Mouse (Mus musculus): ENCODE data around the gene Ncbp2.
"Not testable (repeated sequence)": the region's sequence is repeated elsewhere in the genome, so short reads cannot be mapped to it uniquely, and the experiment has no call there.

The Ncbp2 gene

DNA sequence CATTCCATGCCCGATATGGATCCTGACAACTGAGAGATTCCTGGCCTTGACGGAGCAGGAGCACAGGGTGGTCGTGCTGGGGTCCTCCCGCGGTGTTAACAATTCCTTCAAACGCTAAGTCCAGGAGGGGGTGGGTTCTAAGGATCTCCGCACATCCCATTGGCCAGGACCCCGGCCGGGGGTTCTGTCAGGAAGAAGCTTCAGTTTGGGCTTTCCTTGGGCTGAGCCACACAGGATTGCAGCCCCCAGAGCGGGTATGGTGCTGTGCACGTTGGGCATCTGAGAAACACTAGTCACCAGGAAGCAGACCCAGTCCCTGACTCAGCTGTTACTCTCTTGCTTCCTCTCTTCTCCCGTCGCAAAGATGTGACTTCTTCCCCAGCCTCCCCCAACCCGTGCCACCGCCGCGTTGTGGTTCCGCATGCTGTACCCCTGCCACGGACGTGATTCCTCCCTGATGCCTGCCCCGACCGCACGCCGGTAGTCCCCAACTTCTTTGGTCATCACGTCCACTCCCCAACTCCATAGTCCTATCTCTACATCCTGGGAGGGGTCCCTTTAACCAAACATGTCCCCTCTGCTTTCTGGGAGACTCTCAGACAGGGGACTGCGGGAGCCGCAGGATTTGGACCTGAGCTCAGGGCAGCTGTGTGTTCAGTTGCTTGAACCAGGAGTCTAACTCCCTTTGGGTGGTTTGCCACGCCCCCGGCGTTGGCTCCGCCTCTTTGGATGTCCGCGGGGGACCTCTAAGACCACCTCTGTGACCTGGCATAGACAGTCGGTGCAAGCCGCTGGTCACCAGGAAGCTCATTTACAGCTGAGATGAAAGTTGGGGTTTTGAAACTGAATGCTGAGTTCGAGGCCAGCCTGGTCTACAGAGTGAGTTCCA lies 13.0 kb upstream of the Ncbp2 start:
- no peak for DNase-seq

DNA sequence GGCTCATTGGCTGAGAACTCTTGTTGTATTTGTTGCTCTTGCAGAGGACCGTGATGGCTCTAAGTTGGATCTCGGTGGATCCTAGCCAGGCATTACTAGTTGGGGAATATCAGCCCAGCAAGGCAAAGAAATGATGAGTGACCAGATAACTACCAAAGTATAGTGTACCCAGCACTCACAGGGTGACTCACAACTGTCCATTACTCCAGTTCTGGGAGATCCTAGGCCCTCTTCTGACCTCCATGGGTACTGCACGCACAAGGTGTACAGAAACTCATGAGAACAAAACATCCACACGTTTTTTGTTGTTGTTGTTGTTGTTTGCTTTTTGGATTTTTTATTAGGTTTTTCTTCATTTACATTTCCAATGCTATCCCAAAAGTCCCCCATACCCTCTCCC lies 11.7 kb upstream of the Ncbp2 start:
- DNase-seq = no peak

DNA sequence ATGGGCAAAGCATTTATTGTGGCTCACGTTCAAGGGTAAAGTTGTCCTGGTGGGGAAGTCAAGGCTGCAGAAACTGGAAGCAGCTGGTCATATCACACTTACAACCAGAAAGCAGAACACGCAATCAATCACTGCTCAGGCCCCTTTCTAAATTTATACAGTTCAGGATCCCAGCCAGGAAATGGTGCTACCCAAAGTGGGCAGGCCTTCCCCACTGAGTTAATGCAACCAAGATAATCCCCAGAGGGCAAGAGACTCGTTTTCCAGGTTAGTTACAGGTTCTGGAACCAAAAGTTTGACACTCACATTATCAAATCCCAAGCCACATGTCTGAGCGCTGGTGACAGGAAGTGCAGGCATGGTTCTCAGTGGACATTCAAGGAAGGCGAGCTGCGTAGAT lies 9.5 kb upstream of the Ncbp2 start:
- DNase-seq = no peak

DNA sequence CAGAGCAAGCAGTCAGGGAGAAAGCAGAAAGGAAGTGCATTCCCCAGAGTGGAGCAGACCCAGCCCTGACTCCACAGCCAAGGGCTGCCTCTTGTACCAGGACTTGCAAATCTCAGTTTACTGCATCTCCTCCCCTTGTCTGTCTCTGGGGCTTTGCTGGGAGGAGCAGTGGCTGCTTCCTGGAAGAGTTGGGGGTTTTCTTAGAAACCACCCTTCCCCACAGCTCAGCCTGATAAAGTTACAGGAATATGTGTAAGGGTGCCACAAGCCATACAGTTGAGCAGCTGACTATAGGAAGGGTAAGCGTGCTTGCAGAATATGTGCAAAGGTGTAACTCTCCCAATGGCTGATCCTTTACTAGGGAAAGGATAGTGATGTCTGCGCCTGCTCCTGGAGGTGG lies 7.7 kb upstream of the Ncbp2 start:
- no peak for DNase-seq

DNA sequence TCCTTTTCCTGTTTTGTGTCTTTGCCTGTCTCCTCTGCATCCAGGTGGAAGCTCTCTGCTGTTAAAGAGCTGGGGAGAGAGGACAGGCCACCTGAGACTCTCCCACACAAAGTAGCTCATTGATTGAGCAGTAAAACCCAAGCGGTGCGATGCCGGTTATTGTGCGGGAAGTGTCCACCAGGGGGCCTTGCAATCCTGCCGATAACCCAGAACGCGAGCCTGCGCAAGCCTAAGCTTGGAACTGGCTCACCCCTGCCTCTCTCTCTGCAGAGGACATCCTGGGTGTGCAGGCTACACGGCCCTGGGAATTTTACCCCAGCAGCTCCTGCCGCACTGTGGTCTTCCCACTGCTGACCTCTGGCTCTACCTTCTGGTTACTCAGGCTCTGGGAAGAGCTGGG lies 4.3 kb upstream of the Ncbp2 start:
- peak; percentile 74 for DNase-seq

DNA sequence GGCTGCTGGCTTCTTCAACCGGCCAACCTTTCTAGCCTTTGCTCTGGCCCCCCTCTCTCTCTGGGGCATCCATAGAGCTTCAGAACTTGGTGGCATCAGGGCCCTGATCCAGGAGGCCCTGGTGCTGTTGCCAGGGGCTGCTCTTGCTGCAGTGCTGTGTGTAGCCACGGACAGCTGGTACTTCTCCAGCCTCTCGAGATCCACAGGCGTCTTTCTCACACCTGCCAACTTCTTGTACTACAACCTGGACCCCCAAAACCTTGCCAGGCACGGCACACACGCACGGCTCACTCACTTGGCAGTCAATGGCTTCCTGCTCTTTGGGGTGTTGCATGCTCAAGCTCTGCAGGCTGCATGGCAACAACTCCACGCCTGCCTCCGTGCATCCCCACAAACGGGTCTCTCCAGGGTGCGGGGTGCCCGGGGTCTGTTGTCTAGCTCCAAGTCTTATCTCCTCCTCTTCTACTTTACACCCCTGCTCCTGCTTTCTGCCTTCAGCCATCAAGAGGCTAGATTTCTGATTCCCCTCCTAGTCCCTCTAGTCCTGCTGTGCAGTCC lies 3.5 kb upstream of the Ncbp2 start:
- no peak for DNase-seq

DNA sequence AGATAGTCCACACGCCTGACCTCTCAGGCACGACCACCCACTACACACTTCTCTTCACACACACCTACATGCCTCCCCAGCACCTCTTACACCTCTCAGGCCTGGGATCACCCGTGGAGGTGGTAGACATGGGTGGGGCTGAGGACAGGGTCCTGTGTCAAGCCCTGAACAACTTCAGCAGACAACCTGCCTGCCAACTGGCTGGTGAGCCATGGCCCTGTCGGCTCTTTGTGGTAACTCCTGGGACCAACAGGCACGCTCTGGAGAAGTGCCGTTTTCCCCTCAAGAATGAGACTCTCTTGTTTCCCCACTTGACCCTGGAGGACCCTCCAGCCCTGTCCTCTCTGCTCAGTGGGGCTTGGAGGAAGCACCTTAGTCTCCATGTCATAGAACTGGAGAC lies 2.9 kb upstream of the Ncbp2 start:
- no peak for DNase-seq

DNA sequence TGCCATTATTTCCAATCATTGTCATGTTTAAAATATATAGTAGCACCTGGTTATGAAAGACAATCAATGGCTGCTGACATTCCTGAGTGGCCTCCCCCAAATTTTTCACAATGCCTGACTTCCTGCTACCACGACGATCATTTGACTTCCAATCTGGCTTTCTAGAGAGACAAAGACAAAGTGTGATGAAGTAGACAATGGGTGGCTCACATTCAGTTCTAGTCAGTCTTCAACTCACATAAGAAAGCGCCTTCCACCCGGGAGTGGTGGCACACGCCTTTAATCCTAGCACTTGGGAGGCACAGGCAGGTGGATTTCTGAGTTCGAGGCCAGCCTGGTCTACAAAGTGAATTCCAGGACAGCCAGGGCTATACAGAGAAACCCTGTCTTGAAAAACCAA lies 2.3 kb upstream of the Ncbp2 start:
- DNase-seq = not testable (repeated sequence)

DNA sequence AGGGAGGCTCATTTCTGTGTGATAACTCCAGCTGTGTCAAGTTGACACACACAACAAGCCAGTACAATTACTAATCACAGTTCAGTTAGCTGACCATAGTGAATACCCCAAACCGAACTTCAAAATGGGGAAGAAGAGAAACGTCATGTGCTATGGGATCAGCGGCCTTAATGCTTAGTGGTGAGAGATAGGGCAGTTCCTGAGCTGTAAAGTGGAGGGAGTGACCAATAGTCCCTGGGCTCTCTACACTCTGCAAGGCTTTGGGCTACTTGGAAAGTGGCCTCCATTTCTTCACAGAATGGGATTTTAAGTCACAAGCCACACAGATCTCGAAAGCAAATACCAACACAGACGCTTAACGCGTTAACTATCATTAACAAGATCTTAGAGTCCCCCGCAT lies 980 bp upstream of the Ncbp2 start:
- no peak for DNase-seq

DNA sequence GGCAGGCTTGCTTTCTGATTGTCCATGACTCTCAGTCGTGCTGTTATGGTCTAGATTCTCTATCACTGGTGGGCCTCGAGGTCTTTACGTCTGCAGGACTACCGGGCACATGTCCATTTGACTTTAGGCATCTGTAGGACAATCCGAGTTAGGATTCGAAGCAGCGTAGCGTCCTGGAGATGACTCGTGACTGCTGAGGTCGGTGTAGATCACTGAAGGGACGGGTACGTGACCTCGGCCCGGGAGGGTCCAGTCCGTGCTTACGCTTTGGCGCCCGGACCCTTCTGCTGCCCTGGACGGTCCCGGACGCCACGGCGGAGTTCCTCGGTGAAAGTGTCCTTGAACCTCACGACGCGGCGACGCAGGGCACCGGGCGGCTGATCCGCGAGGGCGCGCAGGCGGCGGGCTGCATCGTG lies 404 bp upstream of the Ncbp2 start:
- peak; percentile 41 for DNase-seq

DNA sequence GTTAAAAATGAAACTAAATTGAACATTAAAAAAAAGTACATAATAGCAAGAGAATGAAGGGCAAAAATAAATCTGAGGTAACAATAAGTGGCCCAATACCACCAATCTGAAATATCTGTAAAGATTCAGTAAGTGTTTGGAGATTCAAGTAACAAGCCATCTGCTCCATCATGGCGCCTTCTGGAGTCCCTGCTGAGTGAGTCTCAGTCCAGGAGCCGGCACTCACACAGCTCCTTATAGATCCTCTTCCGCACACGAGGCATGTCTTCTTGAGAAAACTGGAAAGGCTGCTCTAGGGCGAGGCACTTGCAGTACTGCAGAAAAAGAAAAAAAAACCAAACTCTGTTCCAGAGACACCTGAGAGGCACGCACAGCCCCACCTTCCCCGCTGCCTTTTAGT lies 14.9 kb downstream of the Ncbp2 start:
- no peak for DNase-seq

DNA sequence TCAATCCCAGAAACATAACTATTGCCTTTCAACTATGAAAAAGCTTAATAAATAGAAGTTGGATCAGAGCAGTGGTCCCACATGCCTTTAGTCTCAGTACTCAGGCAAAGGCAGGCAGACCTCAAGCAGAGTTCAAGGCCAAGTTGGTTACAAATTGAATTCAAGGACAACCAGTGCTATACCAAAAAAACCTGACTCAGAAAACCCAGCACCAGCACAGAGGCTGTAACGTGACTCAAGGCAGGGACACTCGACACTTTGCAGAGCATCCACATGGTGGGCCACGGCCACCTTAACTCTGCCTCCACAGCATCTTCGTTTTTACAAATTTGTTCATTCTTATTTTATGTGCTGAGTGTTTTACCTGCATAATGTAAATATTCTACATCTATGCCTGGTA lies 26.9 kb downstream of the Ncbp2 start:
- DNase-seq = no peak

DNA sequence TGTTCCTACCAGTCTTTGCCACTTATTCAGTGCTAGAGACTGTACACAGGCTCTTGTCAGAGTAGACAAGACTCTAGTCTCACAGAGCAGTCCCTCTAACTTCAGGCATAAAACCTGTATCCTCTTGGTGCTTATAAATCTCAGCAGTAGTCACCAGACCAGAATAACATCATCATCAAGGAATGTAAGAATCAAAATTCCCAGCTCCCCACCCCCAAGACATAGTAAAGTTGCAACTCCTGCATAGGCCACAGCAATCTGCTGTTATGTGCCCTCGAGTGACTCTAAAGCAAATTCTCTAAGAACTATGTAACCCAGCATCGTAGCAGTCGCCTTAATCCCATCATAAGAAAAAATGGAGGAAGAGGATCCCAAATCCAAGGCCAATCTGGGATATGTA lies 31.2 kb downstream of the Ncbp2 start:
- DNase-seq = no peak

DNA sequence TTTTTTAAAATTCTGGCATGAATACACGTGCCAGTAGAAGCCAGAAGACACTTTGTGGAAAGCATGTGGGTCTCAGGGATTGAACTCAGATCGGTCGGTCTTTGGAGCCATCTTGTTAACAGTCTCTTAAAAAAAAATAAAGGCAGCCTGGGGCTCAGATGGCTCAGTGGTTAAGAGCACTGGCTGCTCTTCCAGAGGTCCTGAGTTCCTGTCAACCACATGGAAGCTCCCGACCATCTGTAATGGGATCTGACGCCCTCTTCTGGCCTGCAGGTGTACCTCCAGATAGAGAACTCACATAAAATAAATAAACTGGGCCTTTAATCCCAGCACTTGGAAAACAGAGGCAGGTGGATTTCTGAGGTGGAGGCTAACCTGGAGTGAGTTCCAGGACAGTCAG lies 32.6 kb downstream of the Ncbp2 start:
- DNase-seq = no peak

DNA sequence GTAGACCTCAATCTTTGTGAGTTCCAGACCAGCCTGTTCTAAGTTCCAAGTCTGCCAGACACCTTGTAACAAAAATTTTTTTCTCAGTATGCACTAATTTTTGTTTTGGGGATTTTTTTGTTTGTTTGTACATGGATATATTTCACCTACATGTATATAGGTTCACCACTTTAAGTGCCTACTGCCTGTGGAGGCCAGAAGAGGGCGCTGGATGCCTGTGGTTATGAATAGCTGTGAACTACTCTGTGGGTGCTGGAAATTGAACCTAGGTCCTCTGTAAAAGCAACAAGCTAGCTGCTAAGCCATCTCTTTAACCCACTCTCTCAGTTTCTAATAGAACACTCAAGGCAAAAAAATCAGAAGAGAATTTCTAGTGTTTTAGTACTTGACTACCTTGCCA lies 43.7 kb downstream of the Ncbp2 start:
- no peak for DNase-seq

DNA sequence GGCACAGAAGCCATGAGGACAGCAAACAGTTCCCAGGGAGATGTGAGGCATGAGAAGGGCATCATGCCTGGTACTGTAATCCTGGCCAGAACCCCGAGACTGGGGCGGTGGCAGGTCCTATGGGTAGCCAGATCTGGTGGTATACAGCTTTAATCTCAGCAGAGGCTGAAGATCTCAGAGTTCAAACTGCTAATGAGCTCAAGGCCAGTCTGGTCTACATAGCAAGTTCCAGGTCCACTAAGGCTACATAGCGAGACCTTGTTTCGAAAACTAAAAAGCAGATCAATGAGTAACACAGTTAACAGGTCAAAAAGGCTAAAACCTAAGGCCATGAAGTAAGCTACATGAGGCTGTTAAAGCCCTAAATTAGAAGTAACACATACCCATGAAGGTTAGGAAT lies 44.9 kb downstream of the Ncbp2 start:
- DNase-seq = no peak

DNA sequence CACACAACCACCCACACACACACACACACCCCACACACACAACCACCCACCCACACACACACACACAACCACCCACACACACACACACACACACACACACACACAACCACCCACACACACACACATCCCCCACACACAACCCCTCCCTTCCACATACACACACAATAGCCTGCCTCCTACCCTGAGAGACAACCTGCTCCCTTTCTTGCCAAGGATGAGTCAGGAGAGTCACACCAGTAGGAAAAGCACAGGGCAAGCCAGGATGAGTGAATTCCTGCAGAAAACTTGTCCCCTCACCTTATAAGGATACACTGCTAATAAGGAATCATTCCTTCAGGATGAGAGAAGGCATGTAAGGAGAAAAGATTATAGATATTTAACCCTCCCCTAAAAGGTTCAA lies 45.6 kb downstream of the Ncbp2 start:
- DNase-seq = no peak

DNA sequence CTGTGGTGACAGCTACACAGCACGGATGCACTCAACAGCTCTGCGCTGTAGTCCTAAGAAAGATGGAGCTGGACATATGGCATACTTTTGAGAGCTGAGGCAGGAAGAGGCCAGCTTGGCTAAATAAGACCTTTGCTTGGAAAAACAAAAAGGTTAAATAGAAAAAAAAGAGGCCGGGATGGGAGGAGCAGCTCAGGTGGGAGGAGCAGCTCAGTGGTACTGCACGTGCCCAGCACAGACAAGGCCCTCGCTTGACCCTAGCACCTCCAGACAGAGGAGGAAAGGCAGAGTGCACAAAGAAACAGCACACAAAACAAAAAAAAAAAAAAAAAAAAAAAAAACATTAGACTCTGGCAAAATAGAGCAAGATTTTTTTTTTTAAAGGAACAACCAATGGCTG lies 48.1 kb downstream of the Ncbp2 start:
- DNase-seq = no peak

DNA sequence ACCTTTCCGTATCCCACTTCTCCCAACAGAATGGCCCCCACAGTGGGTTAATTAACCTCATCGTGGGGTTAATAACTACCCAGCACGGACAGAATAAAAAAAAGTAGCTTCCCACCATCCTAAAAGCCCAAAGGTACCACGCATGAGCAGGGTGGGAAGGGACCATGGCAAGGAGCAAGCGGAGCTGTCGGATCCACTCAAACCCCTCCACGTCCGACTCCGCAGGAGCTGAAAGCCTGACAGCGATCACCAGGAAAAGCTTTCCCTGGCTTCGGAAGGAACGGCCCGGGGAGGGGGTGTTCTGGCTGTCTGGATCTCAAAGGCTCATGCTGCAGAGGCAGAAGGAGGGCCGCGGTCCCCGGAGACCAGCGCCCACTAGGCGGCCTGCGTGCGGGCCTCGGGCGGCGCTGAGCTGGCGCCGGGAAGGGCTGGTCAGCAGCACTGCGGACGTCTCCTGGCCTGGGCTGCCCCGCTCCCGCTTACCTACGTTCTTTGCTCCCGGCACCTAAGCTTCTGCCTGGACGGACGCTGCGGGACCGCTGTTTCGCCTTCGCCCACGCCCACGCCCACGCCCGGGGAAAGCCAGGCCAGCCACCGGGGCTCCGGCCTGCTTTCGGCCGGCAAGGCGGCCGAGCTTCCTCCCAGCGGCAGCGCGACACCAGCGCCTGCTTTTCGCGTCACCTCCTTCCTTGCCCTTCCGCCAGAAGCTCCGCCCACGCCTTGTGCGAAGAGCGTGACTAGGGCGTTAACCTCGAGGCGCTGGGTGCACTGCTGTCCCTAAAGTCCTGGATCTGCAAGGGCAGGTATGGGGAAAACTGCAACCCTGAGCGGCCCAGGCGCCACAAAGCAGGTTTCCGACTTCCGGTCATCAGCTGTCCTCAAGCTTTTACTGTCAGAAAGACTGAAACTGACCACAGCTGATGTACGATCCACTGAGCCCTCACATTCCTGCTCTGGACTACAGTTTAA lies 54.5 kb downstream of the Ncbp2 start, which contains the start of gene Senp5:
Gene Senp5 (minus strand): TSS at position 779 of the 969 bp plus-strand sequence.
- DNase-seq = peak; percentile 85

DNA sequence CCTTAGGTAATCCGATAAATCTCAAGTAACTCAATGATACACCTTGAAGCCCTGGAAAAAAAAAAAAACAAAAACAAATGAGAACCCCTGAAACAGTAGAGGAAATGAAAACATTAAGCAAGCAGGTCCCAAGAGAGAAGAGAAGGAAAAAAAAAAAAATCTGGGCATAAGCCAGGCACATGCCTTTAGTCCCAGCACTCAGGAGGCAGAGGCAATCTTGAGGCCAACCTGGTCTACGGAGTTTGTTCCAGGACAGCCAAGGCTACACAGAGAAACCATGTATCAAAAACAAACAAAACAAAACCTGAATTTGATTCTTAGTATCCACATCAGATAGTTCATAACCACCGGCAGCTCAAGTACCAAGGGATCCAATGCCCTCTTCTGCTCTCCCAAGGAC lies 56.4 kb downstream of the Ncbp2 start:
- no peak for DNase-seq

DNA sequence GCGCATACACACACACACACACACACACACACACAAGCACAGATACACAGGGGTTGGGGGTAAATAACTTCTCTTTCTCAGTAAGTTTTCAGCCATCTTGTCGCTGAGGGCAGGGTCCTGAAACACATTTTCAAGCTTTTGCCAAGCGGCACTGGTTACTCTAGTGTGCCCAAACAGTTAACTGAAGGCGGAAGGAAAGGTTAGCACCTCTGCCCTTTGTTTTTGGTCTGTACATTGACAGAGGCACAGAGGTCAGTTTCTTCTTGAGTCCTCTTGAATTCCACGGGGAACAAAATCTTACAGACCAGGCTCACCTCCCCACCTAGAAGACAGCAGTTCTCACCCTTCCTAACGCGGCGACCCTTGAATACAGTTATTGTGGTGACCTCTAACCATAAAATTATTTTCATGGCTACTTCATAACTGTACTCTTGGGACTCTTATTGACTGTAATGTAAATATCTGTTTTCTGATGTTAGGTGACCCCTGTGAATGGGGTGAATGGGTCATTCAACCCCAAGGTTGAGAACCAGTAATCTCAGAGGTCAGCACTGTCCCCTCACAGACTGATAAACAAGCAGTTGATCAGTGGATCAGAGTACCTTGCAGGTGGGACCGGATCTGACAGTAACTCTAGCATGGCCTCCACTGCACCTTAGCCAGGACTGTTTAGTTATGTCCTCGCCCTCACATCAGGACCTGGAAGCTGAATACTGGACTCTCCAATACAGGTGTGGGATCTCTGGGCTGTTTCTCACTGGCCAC lies 60.4 kb downstream of the Ncbp2 start:
- DNase-seq = no peak

DNA sequence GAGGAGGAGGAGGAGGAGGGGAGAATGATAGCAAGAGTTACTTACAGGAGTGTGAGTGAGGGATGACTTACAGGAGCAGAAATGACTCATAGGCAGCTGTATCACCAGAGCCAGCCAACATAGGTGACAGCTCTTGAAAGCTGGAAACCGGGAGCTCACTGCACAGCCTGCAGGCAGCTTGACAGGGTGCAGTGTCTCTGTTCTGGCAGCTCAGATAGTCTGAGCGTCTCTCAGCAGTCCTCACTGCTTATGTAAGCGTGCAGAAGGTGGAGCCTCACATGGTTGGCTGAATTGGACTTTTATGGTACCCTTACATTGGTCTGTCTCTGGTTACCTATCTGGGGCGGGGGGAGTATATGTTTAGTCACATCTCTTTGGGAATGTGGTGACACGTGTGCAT lies 61.6 kb downstream of the Ncbp2 start:
- no peak for DNase-seq

DNA sequence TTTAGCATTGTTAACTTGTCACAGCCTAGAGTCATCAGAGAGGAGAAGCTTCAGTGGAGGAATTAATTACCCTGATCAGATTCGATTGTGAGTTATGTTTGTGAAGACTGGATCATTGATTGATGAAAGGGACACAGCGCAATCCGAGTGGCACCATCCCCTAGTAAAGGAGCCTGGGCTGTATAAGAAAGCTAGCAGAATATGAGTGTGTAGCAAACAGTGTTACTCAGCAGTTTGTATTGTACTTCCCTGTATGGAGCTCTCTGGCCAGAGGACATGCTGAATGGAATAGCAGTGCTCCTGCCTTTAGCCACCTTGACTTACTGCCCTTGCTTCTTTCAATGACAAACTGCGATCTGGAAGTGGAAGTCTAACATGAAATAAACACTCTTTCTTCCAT lies 62.0 kb downstream of the Ncbp2 start:
- no peak for DNase-seq
